Mouse (Mus musculus) brain, embryonic 18.5 days (tissue): ENCODE measurements at regions not wholly inside any gene's neighbourhood (a gene's known extent, or its start where the extent isn't known, plus 50 kb on each side); places are given as distances from the start of the nearest gene placed in this dataset.

Experiments used
- DNase-seq: peaks from one replicate; pipeline ENCODE4 v3.0.0-alpha.2; 2012; ENCODE audit warnings: low read depth, low spot score

DNA sequence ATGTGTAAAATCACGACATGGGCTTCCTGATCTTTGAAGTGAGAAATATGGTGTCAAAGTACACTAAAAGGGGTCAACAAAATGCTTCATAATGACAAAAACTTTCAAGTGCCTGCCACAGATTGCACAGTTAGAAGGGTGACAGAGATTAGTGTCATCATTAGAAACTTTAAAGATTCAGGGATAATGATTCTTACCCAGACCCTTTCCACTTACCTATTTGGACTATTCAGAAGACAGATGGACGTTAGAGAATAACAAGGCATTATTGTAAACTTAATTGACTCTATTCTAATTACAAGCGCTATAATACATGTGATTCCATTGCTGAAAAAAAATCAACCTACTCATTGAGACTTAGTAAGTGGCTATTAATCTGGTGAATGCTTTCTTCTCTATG lies 162.6 kb upstream of the Pcdh20 start:
- no peak for DNase-seq

DNA sequence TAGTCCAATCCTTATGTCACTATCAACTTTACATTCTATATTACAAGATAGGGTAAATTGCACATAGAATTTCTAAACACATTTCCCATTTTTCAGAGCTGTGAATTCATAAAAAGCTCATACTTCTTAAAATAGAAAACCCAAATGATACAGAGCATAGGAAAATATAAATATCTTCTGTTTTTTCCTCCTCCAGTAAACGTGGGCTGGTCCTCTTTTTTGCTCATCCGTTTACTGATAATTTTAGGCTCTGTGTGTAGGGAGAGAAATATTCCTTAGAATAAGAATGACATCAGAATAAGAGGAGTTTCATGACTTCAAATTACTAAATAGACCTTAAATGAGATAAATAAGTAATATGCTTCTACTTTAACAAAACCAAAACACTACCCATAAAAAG lies 124.2 kb upstream of the Pcdh20 start:
- no peak for DNase-seq

DNA sequence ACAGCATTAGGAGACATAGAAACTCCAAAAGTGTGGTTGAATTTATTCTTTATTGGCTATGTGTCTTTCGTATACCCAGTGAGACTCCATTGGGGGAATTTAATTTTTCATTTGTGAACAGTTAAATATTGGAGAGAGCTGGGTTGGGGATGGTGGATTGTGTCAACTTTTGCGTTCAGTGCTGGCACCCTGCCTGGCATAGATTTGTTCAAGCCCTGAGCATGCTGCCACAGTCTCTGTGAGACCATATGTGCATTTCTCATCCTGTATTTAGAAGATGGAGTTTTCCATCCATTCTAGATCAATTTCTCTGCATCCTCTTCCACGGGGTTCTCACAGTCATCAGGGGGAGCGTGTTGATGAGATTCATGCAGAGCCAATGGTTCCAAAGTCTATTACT lies 98.9 kb upstream of the Pcdh20 start:
- DNase-seq = peak; percentile 36

DNA sequence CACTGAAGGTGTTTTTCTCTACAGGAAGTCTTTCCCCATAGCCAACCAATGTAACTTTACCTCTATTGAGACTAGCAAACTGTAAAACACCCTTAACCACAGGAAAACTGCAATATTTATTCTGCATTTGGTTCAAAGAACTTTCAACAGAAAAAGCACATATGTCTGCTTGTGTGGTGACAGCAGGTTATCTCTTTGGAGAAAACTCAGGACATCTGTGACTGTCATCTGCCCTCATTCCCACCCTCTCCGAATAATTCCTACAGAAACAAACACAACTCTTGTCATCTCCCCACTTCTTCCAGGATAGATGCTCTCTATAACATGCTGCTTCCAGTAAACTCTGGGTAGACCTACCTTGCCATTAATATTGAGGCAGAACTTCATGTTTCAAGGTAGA lies 96.4 kb upstream of the Pcdh20 start:
- DNase-seq = no peak

DNA sequence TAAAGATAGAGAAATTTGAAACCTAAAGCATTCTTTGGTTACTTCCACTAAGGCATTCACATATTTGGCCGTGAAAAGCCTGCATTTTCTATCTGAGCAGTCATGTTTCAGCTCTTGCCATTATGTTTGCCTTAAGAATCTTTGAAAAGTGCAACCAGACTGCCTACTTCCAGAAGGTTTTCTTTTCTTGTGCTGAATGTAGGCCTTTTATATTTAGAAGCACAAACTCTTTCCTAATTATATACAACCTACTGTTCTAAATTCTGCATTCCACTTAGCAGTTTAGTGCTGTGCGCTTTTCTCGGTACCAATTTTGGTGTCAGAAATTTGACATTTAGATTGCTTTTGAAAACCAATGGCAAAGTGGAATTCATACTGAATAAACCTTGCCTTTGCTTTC lies 72.4 kb upstream of the Pcdh20 start:
- peak; percentile 37 for DNase-seq

DNA sequence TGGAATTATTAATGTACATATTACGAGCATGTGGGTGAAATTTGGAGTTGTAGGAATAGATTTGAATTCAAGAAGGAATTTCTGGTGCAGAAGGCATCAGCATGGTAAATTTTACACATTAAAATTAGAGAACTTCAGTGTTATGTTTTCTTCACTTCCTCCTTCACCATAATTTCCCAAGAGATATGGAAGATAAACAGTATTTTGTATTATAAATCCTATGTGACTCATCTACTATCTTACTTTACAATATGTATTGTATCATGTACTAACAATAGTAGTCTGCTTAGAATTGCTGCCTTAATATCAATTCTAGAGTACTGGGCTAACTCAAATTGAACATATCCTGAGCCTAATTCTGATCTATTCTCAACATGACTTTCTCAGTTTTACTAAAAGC lies 71.3 kb upstream of the Pcdh20 start:
- DNase-seq = no peak
